Mouse (Mus musculus): ENCODE measurements at regions not wholly inside any gene's neighbourhood (a gene's known extent, or its start where the extent isn't known, plus 50 kb on each side); places are given as distances from the start of the nearest gene placed in this dataset.

DNA sequence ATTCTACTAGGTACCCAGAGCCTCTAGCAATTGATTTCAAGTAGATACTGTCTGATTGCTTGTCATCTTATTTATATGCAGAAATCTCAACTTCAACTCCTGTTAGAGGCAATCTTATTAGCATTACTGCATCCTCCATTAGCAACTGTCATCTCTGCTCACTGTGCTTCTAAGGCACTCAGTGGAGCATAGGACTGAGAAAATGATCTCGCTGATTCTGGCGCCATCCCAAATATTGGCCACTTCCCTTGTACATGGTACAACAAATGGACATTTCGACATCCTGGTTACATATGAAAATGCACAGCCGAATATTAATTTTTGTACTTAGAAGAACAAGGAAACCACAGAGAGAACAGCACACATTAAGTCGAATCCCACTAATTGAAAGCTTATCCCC lies 329.7 kb upstream of the G2e3 start:
- no peak for DNase-seq (ENCODE audit: low read depth)

DNA sequence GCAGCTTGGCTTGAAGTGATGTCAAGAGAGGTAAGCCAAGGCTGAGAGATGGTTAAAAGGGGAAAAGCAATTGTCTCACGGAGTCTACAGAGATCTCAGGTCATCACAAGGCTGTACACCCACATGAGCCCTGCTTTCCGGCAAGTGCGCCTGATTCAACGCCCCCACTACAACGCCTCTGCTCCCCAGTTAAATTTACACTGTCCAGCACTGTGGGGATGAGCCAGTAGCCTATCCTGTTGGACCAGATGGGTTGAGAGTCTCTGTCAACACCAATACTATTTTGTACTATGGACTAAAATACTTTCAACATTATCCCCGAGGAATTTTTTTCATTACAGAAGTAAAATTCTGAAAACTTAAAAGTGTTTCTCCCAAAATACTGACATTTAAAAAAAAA lies 331.8 kb upstream of the G2e3 start:
- no peak for DNase-seq (ENCODE audit: low read depth)

GRCm38 (mm10) chr12:51009644-51010043 lies 338.2 kb upstream of the G2e3 start:
- DNase-seq (ENCODE audit: low read depth) = no peak

GRCm38 (mm10) chr12:51001722-51002592 lies 345.9 kb upstream of the G2e3 start:
- no peak for DNase-seq (ENCODE audit: low read depth)

- no peak for DNase-seq (ENCODE audit: low read depth)
These were observed 346.8 kb upstream of the G2e3 start for GRCm38 (mm10) chr12:51001096-51001495.

GRCm38 (mm10) chr12:51000281-51001075 lies 347.4 kb upstream of the G2e3 start:
- no peak for DNase-seq (ENCODE audit: low read depth)

DNA sequence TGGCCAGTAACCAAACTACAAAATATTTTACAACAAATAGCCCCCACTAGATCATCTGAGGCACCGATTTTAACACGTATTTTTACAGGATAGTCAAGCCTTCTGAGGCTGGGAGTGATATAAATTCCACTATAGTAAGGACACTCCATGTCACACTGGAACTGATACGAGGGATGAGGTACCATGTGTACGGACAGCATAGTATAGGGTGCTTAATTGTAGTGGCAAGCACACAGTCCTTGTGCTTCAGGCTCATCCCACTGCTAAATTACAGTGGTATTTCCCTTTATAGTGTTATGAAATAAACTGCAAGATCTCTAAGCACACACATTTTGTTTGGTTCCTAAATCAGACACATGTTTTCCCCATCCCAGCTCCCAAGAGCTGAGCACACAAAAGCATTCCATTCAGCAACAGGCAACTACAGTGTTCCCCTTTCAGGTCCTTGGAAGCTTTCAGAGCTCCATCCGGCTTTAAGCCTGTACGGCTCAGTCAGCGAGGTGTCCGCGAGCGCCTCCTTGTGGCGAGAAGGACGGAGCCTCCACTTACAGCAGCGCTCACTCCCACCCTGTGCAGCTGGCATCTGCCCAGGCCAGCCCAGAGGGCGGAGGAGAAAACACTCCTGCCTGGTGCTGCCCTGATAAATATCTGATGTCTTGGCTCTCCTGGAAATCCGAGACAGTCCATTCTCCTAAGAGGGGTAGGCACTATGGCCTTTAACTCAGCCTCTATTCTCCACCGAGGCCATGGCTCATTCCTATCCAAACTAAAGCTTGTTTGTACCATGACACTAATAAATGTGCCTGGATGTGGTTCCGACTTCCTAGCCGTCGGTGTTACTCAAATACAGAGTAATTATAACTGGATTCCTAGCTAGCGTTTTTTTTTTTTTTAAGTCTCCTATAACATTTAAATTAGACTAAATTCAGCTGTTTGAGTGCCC lies 348.3 kb upstream of the G2e3 start:
- DNase-seq (ENCODE audit: low read depth) = no peak

GRCm38 (mm10) chr12:50995664-50996063 lies 346.8 kb upstream of the Prkd1 start:
- DNase-seq (ENCODE audit: low read depth) = no peak

DNA sequence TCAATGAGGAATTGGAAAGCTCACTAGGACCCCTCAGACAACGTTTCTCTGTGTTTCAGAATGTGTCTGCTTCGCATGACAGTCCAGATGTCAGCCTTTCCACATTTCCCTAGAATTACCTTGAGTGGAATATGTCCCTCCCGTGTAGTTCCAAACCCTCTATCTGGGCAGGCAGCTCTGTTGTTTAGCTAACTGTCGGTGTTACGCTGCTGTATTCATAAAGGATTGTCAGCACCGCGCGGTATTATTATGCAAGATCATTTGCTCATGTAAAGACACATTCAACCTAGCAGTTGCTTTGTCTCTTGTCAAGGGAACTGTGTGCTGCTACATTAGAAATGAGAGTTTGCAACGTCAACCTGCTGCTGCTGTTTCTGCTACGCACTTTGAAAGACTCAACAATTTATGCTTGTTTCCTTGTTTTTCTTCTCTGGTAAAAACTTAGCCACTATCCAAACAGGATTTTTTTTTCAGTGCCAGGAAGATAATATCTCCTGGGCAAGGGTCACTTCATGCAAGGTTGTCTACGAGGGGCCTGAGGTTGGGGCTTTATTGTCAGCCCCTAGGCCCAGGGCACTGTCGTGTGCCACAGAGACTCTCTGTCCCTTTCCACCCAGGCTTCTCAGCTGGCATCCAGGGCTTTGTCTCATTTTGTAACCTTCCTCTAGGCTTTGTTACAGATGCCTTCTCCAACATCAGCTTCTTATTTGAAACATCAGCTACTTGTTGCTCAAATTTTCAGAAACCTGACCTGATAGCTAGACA lies 340.8 kb upstream of the Prkd1 start:
- no peak for DNase-seq (ENCODE audit: low read depth)

DNA sequence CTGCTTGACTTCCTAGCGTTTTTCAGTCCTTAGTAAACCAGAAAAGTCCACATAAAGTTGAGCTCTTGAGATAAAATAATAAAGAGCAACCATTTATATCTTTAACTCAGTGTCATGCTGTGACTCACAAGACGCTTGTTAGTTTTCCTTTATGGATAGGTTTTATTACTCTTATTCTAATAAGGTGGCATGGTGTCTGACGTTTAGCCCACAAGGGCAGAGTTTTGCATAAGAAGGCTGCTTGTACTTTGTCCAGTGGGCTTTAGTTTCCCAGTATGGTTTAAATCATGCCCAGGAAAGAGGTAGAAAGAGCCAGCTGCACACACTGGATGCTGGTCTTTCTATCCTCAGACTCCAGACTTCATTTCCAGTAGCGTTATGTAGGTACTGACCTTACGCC lies 332.4 kb upstream of the Prkd1 start:
- no peak for DNase-seq (ENCODE audit: low read depth)

- DNase-seq (ENCODE audit: low read depth) = no peak
These were observed 331.9 kb upstream of the Prkd1 start for GRCm38 (mm10) chr12:50980800-50981199.

DNA sequence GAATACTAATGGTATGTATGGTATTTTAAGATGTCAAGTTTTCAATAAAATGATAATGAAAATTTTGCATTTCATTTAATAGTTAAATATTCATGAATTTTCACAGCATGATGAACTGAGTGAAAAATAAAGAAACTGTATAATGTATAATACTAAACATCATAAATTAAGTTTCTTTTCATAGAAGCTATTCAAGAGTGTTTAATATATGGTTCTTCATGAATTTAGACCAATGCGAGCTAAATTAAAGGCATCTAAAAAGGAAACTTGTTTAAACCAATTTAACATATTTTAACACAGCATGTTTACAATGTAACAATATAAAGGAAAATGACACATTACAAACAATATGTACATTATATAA lies 321.8 kb upstream of the Prkd1 start:
- no peak for DNase-seq (ENCODE audit: low read depth)

- no peak for DNase-seq (ENCODE audit: low read depth)
These were observed 321.2 kb upstream of the Prkd1 start for GRCm38 (mm10) chr12:50969887-50970758.

GRCm38 (mm10) chr12:50969402-50969801 lies 320.5 kb upstream of the Prkd1 start:
- DNase-seq (ENCODE audit: low read depth) = no peak

DNA sequence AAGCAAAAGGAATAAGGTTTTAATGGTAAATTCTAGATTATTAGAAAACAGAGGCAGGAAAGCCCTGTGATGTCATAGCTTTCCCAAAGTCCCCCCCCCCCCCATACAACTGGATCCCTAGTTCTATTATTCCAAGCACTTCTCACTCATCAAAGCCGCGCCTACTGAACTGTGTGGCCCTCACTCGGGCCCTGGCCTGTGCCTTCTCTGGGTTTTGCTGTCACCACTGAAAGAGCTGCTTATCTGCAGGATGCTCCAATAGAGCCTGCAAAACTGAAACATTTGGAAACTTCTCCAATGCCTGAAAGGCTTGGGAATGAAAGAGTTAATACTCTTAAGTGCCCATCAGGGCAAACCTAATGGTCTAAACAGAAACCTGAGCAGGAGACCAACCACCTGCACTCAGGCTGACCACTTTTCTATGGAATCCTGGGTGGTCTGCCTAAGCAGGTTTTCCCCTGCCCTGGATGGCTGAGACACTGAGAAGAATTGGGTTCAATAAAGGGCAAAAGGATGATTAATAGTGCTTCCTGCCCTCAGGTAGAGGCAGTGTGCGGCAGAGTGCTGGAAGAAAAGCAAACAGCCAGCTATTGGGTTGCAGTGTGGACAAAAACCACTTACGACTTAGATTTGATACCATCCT lies 318.4 kb upstream of the Prkd1 start:
- no peak for DNase-seq (ENCODE audit: low read depth)

- DNase-seq (ENCODE audit: low read depth) = no peak
These were observed 305.1 kb upstream of the Prkd1 start for GRCm38 (mm10) chr12:50953971-50954370.

DNA sequence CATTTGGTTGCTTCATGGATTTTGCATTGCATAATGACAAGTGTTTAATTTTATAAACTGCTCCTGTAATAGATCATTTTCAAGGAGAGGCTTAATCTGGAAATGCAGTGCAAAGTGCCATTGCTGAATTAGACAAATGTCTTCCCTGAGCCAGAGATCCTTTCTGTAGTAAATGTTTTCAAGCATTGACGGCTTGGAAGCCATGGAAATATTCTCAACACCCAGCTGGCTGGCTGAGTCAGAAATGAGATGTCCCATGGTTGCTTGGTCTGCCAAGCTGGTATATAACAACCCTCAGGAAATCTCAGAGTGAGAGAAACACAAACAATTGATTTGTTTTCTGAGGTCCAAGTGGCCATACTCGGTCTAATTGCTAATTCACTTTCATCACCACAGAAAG lies 298.1 kb upstream of the Prkd1 start:
- DNase-seq (ENCODE audit: low read depth) = no peak

DNA sequence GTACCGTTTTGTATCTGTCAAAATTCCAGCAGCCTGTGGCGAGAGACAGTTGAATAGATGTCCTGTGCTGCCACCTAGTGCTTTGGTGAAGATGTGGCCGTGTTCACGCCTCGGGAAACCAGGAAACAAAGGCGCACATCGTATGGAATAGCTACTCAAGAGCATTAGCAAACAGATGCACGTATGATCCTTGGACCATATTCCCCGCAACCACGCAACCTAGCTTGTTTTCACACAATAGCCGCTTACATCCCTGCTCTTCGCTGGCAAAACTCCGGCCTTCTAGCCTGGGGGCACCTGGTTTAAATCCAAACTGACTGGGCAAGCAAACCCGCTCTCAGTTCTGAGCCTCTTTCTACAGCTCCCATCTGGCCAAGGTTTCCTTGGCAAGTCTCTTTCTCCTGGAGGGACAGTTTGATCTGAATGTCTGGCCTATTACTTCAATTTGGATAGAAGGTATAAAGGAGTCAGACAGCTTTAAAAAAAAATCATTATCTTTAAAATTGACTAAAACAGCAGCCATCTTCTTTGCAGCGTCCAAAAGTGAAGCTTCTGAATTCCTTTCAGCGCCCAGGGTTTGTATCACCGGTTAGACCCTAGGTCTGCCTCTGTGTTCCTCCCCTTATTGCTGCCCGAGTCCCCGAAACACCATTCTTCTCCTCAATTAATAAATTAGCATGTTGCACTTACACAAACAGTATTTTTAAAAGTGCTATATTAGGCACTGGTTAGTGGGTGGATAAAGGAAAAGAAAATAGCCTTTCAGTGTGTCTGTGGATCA lies 295.0 kb upstream of the Prkd1 start:
- DNase-seq (ENCODE audit: low read depth) = peak; percentile 1

DNA sequence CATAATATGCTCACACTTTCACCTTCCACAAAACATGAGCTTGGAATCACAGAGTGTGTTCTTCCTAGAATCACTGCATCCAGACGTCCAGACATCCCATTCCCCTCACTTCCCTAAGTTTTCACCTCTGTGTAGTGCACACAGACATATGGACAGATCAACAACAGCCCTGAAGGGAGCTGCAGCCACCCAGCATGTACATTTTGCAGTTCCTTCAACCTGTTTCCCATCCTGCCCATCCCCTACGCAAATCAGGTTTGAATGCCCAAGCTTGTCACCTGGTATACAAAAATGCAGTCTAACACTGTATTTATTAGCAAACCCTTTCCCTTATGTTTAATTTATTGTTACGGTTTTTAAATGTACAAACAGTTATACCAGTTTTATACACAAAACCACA lies 294.4 kb upstream of the Prkd1 start:
- DNase-seq (ENCODE audit: low read depth) = no peak

All from c-Kit-positive CD71-positive TER-119-negative erythroid progenitor cells, embryonic 14.5 days (primary cell).